ENCODE assay signal across 12 mouse cellular contexts in genomic region chr1:37347361-37348080, GRCm38 (mm10). TPM values are rescaled to one million over a fixed set of nuclear protein-coding genes. Genes with fewer than 3 reads are reported as not detected.
DNase-seq lines count a peak whose midpoint lies in the region; ATAC-seq and TF ChIP-seq lines count a peak whose summit lies in the region.
"Had no signal": no experiment of that assay in that cellular context is flagged by ENCODE, and none has a peak within 500 bp of the region (broad histone marks: within the 10 kb centered on the region; RNA-seq: fewer than 3 reads in every experiment).

No protein-coding gene starts in this region.

- H3K27me3 ChIP-seq in lung, embryonic 15.5 days = no peaks in the 10 kb centered on the region
- H3K27me3 ChIP-seq: heart, embryonic 15.5 days; liver, embryonic 15.5 days; neural tube, embryonic 12.5 days had no signal

- no peaks in the 10 kb centered on the region for H3K36me3 ChIP-seq in lung, embryonic 15.5 days
- H3K36me3 ChIP-seq: heart, embryonic 15.5 days; liver, embryonic 15.5 days; neural tube, embryonic 12.5 days had no signal

- no peak overlapping the region for H3K9ac ChIP-seq in lung, embryonic 15.5 days
- H3K9ac ChIP-seq: heart, embryonic 15.5 days; liver, embryonic 15.5 days; neural tube, embryonic 12.5 days had no signal

- no peak overlapping the region for H3K4me2 ChIP-seq in lung, embryonic 15.5 days
- H3K4me2 ChIP-seq: heart, embryonic 15.5 days; liver, embryonic 15.5 days; neural tube, embryonic 12.5 days had no signal

- ATAC-seq in lung, embryonic 15.5 days (ENCODE audit: borderline replicate concordance, extremely low read depth, low FRiP score, low TSS enrichment) = peak; percentile 50

- intact Hi-C loops in left cerebral cortex, postnatal 4 days (cut with DNase I) = no loop called here
- intact Hi-C loops in left cerebral cortex, adult 2 months (cut with DNase I) = no loop called here

- 31% methylated on average over 9 of the region's 9 CpGs for WGBS in lung, embryonic 15.5 days

- no peak for TF ChIP-seq CTCF in left cerebral cortex, adult 2 months (IDR thresholded peaks at IDR 0.05)

- H3K4me1 ChIP-seq in lung, embryonic 15.5 days = peaks cover 46% of the 10 kb centered on the region

- no peaks in the 10 kb centered on the region for H3K9me3 ChIP-seq in lung, embryonic 15.5 days
- H3K9me3 ChIP-seq: heart, embryonic 15.5 days; liver, embryonic 15.5 days; neural tube, embryonic 12.5 days had no signal

- DNase-seq in adrenal gland, adult 8-10 months = peak; percentile 44
- no peak for DNase-seq in adrenal gland, postnatal 4 days (ENCODE audit: low spot score in 2 of 2)
- peak; percentile 35 for DNase-seq in left cerebral cortex, postnatal 4 days
- no peak for DNase-seq in left cerebral cortex, adult 2 months (ENCODE audit: extremely low spot score in 1 of 2, low spot score in 2 of 2)
- peak; percentile 74 for DNase-seq in cerebellum, adult 11 months
- DNase-seq in layer of hippocampus, adult 18-20 months (ENCODE audit: low spot score in 2 of 2) = no peak
- DNase-seq in kidney, postnatal 25 days = no peak
- DNase-seq: kidney, postnatal 10 days had no signal

- H3K4me3 ChIP-seq in left cerebral cortex, adult 2 months = no peak overlapping the region
- H3K4me3 ChIP-seq in lung, embryonic 15.5 days = no peak overlapping the region
- H3K4me3 ChIP-seq: heart, embryonic 15.5 days; liver, embryonic 15.5 days; neural tube, embryonic 12.5 days had no signal

- no peak overlapping the region for H3K27ac ChIP-seq in left cerebral cortex, adult 2 months
- 0 out of 2 replicates have a peak overlapping the region, but pooled peaks have one; percentile 6 for H3K27ac ChIP-seq in lung, embryonic 15.5 days
- H3K27ac ChIP-seq: heart, embryonic 15.5 days; liver, embryonic 15.5 days; neural tube, embryonic 12.5 days had no signal

RNA-seq across cellular contexts. Expression of gene Inpp4a, which starts 47.9 kb away (rescaled TPM):
- 10 to 100 TPM; 23.0 to 35.6 (median 31.2) TPM for total RNA-seq in adrenal gland, adult 8-10 months (2022)
- total RNA-seq in adrenal gland, postnatal 4 days (2021) = 10 to 100 TPM; 25.1 to 29.7 TPM
- total RNA-seq in left cerebral cortex, postnatal 4 days (2021) = 100 to 1,000 TPM; 125 to 127 TPM
- total RNA-seq in left cerebral cortex, adult 2 months (2021) = 100 to 1,000 TPM; 214 to 217 TPM
- polyA plus RNA-seq in lung, embryonic 15.5 days (2015; fragmentation: Nextera tagmentation; extraction: Ambion mirVana) = 12.0 and 13.6 TPM in 2 replicates
- 100 to 1,000 TPM; 170 to 175 TPM for total RNA-seq in layer of hippocampus, adult 18-20 months (2021)

Comparison
In these comparisons a context has a peak if more than half of its experiments do, and no peak if none do; other contexts are left out.
1. DNase-seq: peak in adrenal gland, adult 8-10 months (single experiment), left cerebral cortex, postnatal 4 days (single experiment) and cerebellum, adult 11 months (single experiment); none in adrenal gland, postnatal 4 days (0 of 2), left cerebral cortex, adult 2 months (0 of 2), layer of hippocampus, adult 18-20 months (0 of 2) and kidney, postnatal 25 days (0 of 2).